Mouse (Mus musculus) midbrain, embryonic 14.5 days (tissue): ENCODE measurements at regions not wholly inside any gene's neighbourhood (a gene's known extent, or its start where the extent isn't known, plus 50 kb on each side); places are given as distances from the start of the nearest gene placed in this dataset.

Experiments
- ATAC-seq: fragments of 200-750 bp; cut with Nextera tagmentation; 2 replicates; pipeline ENCODE4 v1.8.0; 2017; ENCODE audit warnings: moderate number of reproducible peaks, moderate library complexity; ENCODE audit not compliant: low FRiP score, low TSS enrichment
- DNase-seq: peaks from one replicate; pipeline ENCODE4 v3.0.0-alpha.2; 2015
- H3K27ac ChIP-seq: fragments of 300-500 bp; sonication (generic); replicated peaks from 2 replicates; pipeline ENCODE4 v1.5.1; 2014; ENCODE audit warnings: mild to moderate bottlenecking, low read depth, low read length, moderate library complexity
- H3K27me3 ChIP-seq: fragments of 300-500 bp; sonication (generic); 2 replicates; pipeline ENCODE4 v1.6.1; 2014; ENCODE audit warnings: low read length, control low read depth, mixed read lengths; ENCODE audit not compliant: control insufficient read depth, insufficient read depth
- H3K36me3 ChIP-seq: fragments of 300-500 bp; sonication (generic); 2 replicates; pipeline ENCODE4 v1.6.1; 2014; ENCODE audit warnings: low read length, control low read depth; ENCODE audit not compliant: control insufficient read depth, insufficient read depth
- H3K4me1 ChIP-seq: fragments of 300-500 bp; sonication (generic); 2 replicates; pipeline ENCODE4 v1.6.1; 2014; ENCODE audit warnings: mild to moderate bottlenecking, antibody characterized with exemption, low read length, control low read depth; ENCODE audit not compliant: control insufficient read depth, insufficient read depth
- H3K4me2 ChIP-seq: fragments of 300-500 bp; sonication (generic); 2 replicates; pipeline ENCODE4 v1.6.1; 2014; ENCODE audit warnings: mild to moderate bottlenecking, low read length, moderate library complexity
- H3K4me3 ChIP-seq: fragments of 300-500 bp; sonication (generic); replicated peaks from 2 replicates; pipeline ENCODE4 v1.5.1; 2014; ENCODE audit warnings: low read depth, low read length
- H3K9ac ChIP-seq: fragments of 300-500 bp; sonication (generic); replicated peaks from 2 replicates; pipeline ENCODE4 v1.6.1; 2014; ENCODE audit warnings: mild to moderate bottlenecking, low read length, moderate library complexity
- H3K9me3 ChIP-seq: fragments of 300-500 bp; sonication (generic); 2 replicates; pipeline ENCODE4 v1.6.1; 2016; ENCODE audit warnings: low read length, control low read depth, mixed read lengths; ENCODE audit not compliant: control insufficient read depth
- WGBS: fragments of 180-500 bp; shearing (Covaris S2); extraction: QIAGEN DNeasy Blood & Tissue Kit; methylation state at CpG from one replicate; pipeline ENCODE4 v1.1.7; 2014; 5-methylcytosine and 5-hydroxymethylcytosine counted together

DNA sequence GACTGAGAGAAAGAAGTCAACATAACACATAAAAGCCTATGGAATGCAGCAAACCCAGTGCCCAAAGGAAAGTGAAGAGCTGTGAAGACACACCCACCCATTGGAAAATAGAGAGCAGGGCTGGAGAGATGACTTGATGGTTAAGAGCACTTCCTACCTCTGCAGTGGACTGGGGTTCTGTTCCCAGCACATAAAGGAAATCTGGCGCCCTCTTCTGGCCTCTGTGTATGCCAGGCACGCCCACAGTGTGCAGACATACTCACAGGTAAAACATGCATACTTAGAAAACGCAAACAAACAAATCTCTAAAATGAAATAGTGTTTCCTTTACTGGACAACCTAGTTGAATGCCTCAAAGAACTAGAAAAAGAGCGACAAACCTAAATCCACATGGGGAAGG is 440.4 kb downstream of the Fgf9 start:
- Histone ChIP-seq H3K4me1 (no peaks in the 10 kb centered on the region), H3K9me3 (no peaks in the 10 kb centered on the region), H3K27ac (no peak overlapping the region), H3K9ac (no peak overlapping the region), H3K4me3 (no peak overlapping the region), H3K27me3 (no peaks in the 10 kb centered on the region), H3K4me2 (no peak overlapping the region), H3K36me3 (no peaks in the 10 kb centered on the region)
- ATAC-seq, result no peak
- DNase-seq, result no peak
- WGBS, result 70% methylated on average over 4 of the region's 4 CpGs

DNA sequence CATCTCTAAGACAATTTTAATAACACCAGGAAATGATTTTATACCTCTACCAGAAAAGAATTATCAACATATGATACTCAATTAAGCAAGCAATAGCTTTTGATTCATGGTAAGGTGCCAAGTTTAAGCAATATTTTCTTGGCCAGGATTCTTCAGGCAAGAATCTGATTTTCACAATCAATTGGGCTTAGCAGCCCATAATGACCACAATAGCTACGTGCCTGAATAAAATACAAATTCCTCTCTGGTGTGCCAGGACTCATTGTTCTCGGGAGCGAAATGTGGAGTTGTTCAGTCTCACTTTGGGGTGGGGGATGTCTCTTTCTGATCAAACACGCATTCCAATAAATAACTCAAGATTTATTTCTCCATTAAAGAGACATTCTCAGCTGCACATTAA is 438.8 kb downstream of the Fgf9 start:
- no peak for DNase-seq
- WGBS, result 58% methylated on average over 4 of the region's 4 CpGs
- H3K4me3 ChIP-seq, result no peak overlapping the region
- H3K9me3 ChIP-seq, result no peaks in the 10 kb centered on the region
- H3K27ac ChIP-seq, result no peak overlapping the region
- no peak overlapping the region for H3K4me2 ChIP-seq
- H3K4me1 ChIP-seq, result no peaks in the 10 kb centered on the region
- H3K36me3 ChIP-seq, result no peaks in the 10 kb centered on the region
- H3K9ac ChIP-seq, result no peak overlapping the region
- ATAC-seq, result no peak
- H3K27me3 ChIP-seq, result no peaks in the 10 kb centered on the region

DNA sequence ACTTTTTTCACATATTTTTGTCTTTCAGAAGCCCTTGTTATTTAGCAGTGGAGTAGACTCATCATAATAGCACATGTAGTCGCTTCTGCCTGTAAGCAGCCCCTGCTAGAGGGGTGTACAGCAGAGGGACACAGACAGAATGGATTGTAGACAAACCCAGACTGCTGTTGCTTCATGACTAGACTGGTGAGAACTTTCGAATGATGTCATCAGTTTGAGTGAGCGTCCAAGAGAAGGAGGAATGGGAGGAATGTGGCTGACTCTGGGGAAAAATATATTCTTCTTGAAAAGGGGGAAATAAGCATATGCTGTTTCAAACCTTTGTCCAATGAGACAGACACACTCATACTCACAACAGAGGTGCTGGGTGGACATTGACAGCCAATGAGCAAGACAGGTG is 436.1 kb downstream of the Fgf9 start:
- Histone ChIP-seq H3K4me2 (no peak overlapping the region), H3K36me3 (no peaks in the 10 kb centered on the region), H3K27me3 (no peaks in the 10 kb centered on the region), H3K27ac (no peak overlapping the region), H3K9ac (no peak overlapping the region), H3K4me1 (no peaks in the 10 kb centered on the region), H3K4me3 (no peak overlapping the region), H3K9me3 (no peaks in the 10 kb centered on the region)
- ATAC-seq (no peak), DNase-seq (no peak)
- WGBS, result 86% methylated on average over 3 of the region's 3 CpGs

DNA sequence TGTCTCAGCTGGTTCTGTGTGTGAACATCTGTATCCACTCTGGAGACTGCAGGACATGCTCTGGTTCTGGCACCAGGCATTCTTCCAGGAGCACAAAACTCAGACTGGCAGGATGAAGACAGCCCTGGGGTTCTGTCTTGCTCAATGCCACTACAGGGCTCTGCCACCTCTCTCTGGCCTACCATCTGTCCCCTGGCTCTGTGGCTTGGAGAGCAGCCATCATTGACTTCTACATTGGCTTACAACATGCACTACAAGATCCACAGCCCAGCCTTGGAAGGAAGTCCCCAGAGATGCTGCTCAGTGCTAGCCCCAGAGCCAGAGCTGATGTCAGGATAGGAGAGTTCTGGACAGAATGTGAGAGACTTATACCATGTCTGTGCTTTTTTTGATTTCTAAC is 435.5 kb downstream of the Fgf9 start:
- no peak overlapping the region for H3K9ac ChIP-seq
- H3K27me3 ChIP-seq, result no peaks in the 10 kb centered on the region
- no peaks in the 10 kb centered on the region for H3K4me1 ChIP-seq
- no peak overlapping the region for H3K4me3 ChIP-seq
- no peak overlapping the region for H3K27ac ChIP-seq
- H3K9me3 ChIP-seq, result no peaks in the 10 kb centered on the region
- no peaks in the 10 kb centered on the region for H3K36me3 ChIP-seq
- no peak for ATAC-seq
- H3K4me2 ChIP-seq, result no peak overlapping the region
- DNase-seq, result no peak

DNA sequence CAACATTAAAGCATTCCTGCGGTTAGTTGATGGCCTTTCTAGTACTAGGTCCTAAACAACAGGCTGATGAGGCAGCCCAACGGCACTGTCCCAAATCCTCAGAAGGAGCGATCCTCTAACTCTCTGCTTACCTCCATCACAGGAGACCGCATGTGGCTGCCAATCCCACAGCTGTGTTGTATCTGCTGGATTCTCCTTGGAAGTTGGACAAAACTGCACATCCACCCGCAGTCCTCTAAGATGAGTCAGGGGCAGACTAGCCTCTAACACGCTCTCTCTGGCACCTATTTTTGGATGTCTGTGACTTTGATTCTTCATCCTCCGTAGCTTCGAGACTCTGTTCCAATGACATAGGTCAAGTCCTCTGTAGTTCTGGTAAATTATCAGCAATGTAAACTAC is 432.5 kb downstream of the Fgf9 start:
- Histone ChIP-seq H3K27ac (no peak overlapping the region), H3K27me3 (no peaks in the 10 kb centered on the region), H3K4me1 (0 out of 2 replicates have a peak, but pooled peaks cover 8% of the 10 kb centered on the region), H3K9ac (no peak overlapping the region), H3K4me2 (no peak overlapping the region), H3K4me3 (no peak overlapping the region), H3K36me3 (no peaks in the 10 kb centered on the region), H3K9me3 (no peaks in the 10 kb centered on the region)
- WGBS, result 94% methylated on average over 8 of the region's 8 CpGs
- no peak for DNase-seq
- no peak for ATAC-seq

DNA sequence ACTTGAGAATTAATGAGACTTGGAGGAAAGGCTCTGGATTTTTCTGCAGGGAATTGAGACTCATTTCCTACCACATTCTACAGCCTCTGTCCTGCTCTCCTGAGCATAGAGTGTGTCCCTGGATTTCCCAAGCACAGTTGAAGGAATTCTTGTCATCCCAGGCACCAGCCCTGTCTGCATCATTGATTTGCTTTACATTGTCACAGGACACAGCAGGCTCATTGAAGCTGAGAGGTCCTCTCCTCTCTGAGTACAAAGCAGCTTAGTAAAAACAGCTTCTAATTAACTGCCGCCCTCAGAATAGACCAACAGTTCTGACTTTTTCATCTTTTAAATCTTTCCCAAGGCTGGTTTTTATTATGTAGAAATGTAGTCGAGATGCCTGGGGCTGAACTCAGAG is 429.7 kb downstream of the Fgf9 start:
- no peak overlapping the region for H3K4me3 ChIP-seq
- H3K9ac ChIP-seq, result no peak overlapping the region
- no peaks in the 10 kb centered on the region for H3K9me3 ChIP-seq
- DNase-seq (peak; percentile 28), ATAC-seq (no peak; the same call in 1 of the 2 replicates)
- 2% methylated on average over 2 of the region's 2 CpGs for WGBS
- no peak overlapping the region for H3K4me2 ChIP-seq
- H3K27ac ChIP-seq, result no peak overlapping the region
- H3K36me3 ChIP-seq, result no peaks in the 10 kb centered on the region
- H3K4me1 ChIP-seq, result 0 out of 2 replicates have a peak, but pooled peaks cover 8% of the 10 kb centered on the region
- no peaks in the 10 kb centered on the region for H3K27me3 ChIP-seq

DNA sequence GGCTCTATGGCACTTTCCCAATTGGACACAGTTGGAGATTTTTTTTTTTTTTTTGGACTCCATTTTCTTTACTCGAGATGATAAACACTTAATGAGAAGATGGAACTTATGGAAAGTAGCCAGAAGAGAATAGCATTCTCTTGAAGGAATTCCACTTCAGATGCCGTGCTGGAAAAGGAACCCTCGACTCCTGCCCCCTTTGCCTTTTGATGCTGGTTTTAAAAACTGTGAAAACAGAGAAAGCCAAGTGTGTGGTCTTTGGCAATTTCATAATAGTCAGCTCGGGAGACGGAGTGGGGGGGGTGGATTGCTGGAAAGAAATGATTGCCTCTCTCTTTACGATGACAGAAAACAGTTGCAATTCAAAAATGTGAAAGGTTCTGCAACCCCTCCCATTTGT is 429.2 kb downstream of the Fgf9 start:
- WGBS, result 20% methylated on average over 6 of the region's 6 CpGs

DNA sequence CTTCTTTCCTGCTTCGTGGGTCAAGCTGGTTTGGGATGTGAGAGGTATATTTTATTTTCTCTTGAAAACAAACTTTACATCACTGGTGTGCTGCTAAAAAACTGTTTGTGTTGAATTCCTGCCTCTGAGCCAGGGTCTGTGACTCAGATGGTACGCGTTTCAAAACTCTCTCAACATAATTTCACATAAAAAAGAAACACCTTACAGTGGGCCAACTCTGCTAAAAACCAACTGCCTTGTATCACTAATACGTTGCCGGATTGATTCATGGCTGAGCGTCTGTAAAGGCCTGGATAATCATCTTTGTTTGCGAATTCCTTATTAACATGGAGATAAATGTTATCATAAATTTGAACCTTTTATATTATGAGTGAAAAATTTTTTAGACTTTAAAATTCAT is 428.7 kb downstream of the Fgf9 start:
- 90% methylated on average over 7 of the region's 7 CpGs for WGBS
- Histone ChIP-seq H3K4me1 (0 out of 2 replicates have a peak, but pooled peaks cover 8% of the 10 kb centered on the region), H3K27me3 (no peaks in the 10 kb centered on the region), H3K36me3 (no peaks in the 10 kb centered on the region), H3K9ac (no peak overlapping the region), H3K4me3 (no peak overlapping the region), H3K4me2 (no peak overlapping the region), H3K27ac (no peak overlapping the region), H3K9me3 (no peaks in the 10 kb centered on the region)
- no peak for DNase-seq
- ATAC-seq, result no peak

More for the DNA sequence above, 429.2 kb downstream of the Fgf9 start:
- 0 out of 2 replicates have a peak, but pooled peaks cover 8% of the 10 kb centered on the region for H3K4me1 ChIP-seq
- no peak for DNase-seq
- H3K27me3 ChIP-seq, result no peaks in the 10 kb centered on the region
- no peak for ATAC-seq
- no peaks in the 10 kb centered on the region for H3K9me3 ChIP-seq
- H3K27ac ChIP-seq, result no peak overlapping the region
- H3K4me3 ChIP-seq, result no peak overlapping the region
- no peak overlapping the region for H3K9ac ChIP-seq
- no peak overlapping the region for H3K4me2 ChIP-seq
- no peaks in the 10 kb centered on the region for H3K36me3 ChIP-seq

DNA sequence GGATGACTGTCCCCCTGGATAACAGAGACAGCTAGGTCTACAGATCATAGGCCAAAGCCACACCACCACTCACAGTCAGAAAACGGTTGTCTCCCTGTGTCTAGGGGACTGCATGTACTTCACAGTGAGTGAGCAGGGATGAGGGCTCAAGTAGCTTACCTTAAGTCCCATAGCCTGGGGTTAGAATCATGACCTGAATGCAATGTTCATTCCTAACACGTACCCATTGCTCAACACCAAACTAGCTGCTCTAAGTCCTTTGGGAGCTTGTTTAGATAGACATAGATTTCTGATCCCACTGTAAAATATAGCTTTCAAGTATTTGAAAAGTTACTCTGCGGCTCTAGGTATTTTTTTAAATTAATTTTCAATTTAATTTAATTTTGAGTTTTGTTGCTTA is 426.6 kb downstream of the Fgf9 start:
- H3K4me2 ChIP-seq, result no peak overlapping the region
- WGBS, result 91% methylated on average over 3 of the region's 3 CpGs
- no peaks in the 10 kb centered on the region for H3K36me3 ChIP-seq
- H3K4me1 ChIP-seq, result 0 out of 2 replicates have a peak, but pooled peaks cover 8% of the 10 kb centered on the region
- DNase-seq (no peak), ATAC-seq (no peak)
- H3K9ac ChIP-seq, result no peak overlapping the region
- H3K27me3 ChIP-seq, result no peaks in the 10 kb centered on the region
- no peak overlapping the region for H3K27ac ChIP-seq
- H3K9me3 ChIP-seq, result no peaks in the 10 kb centered on the region
- H3K4me3 ChIP-seq, result no peak overlapping the region
